Mouse (Mus musculus) megakaryocyte, embryonic 14.5 days (primary cell): ENCODE results near the gene Srpk1.

Source experiments
- FLI1 ChIP-seq: IDR thresholded peaks from 2 replicates; pipeline ENCODE4 v1.6.1; 2012; ENCODE audit warnings: low read length, inconsistent platforms, mixed read lengths
- GATA1 ChIP-seq: IDR thresholded peaks from 3 replicates; pipeline ENCODE4 v1.6.1; 2012; ENCODE audit warnings: mixed read lengths, low read length, inconsistent platforms, borderline replicate concordance

DNA sequence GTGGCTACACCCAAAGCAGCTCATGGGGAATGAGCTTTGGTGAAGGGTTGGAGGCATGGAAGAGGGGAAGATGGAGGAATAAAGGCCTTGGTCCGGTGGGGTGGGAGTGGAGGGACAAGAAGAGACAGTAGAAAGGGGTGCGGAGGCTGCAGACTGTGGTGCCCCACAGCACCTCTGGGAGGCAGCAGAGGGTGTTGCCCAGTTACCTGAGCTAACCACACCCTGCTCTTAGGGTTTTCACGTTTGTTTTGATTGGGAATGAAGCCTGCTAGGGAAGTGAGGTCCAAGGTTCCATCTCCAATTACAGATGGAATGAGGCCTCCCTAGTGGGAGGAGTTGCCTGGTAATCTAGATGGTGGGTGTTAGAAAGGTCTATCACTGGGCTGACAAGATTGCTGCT is 6.6 kb upstream of the Srpk1 start:
- no peak for TF ChIP-seq GATA1
- no peak for TF ChIP-seq FLI1
